Mouse (Mus musculus): Measurements from ENCODE around the gene Lrguk.

DNA sequence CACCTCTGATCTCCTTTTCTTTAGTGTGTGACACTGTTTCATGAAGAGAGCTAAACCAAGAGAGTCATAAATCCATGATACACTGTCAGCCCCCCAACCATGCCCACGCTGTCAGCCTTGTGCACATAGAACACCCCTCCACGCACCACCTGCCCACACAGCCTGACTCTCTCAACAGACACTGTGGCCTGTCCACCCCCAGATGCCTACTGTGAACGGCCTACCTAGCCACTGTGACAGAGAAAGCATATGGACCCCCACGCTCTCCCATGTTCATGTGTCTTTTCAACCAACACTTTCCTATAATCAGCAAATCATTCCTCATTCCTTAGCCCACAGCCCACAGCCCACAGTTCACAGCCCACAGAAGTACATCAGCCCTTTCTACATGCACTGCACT, 58.5 kb downstream of the Lrguk start:
- TF ChIP-seq CTCF (IDR thresholded peaks at IDR 0.05; ENCODE audit: low read depth, low read length) = no peak
- TF ChIP-seq POLR2A (IDR thresholded peaks at IDR 0.05; ENCODE audit: borderline replicate concordance, low read depth, low read length) = no peak
